Comparison of ENCODE assay signal across 9 mouse cellular contexts in genomic region chr4:95845981-95846617, GRCm38 (mm10).
DNase-seq lines count a peak whose midpoint lies in the region; ATAC-seq and TF ChIP-seq lines count a peak whose summit lies in the region.
"Had no signal": no experiment of that assay in that cellular context is flagged by ENCODE, and none has a peak within 500 bp of the region (broad histone marks: within the 10 kb centered on the region; RNA-seq: fewer than 3 reads in every experiment).

No protein-coding gene starts in this region.

- no peaks in the 10 kb centered on the region for H3K27me3 ChIP-seq in intestine, embryonic 16.5 days (replicated peaks; ENCODE audit: control insufficient read depth, insufficient read depth, low read length)
- no peaks in the 10 kb centered on the region for H3K27me3 ChIP-seq in intestine, embryonic 15.5 days (replicated peaks)
- H3K27me3 ChIP-seq in heart, postnatal 0 days (ENCODE audit: control insufficient read depth, insufficient read depth, low read length): no peaks in the 10 kb centered on the region

- ATAC-seq in intestine, embryonic 16.5 days: 0 out of 2 replicates have a peak, but pooled peaks have one; percentile 46
- ATAC-seq in intestine, embryonic 15.5 days: no peak
- ATAC-seq in heart, postnatal 0 days (ENCODE audit: insufficient read depth, low read depth): peak; percentile 39

- no peaks in the 10 kb centered on the region for H3K36me3 ChIP-seq in intestine, embryonic 16.5 days (ENCODE audit: control insufficient read depth, insufficient read depth, low read length)
- H3K36me3 ChIP-seq in intestine, embryonic 15.5 days: no peaks in the 10 kb centered on the region
- H3K36me3 ChIP-seq in heart, postnatal 0 days (replicated peaks; ENCODE audit: control insufficient read depth, insufficient read depth, low read length): no peaks in the 10 kb centered on the region

- intact Hi-C loops in left cerebral cortex, postnatal 25 days (cut with DNase I): no loop called here

- 0 out of 2 replicates have a peak, but pooled peaks cover 4% of the 10 kb centered on the region for H3K4me1 ChIP-seq in intestine, embryonic 16.5 days (ENCODE audit: control insufficient read depth, insufficient read depth, low read length)
- no peaks in the 10 kb centered on the region; the same call in 1 of the 2 replicates for H3K4me1 ChIP-seq in intestine, embryonic 15.5 days (replicated peaks)
- H3K4me1 ChIP-seq in heart, postnatal 0 days (ENCODE audit: control insufficient read depth, insufficient read depth): peaks cover 20% of the 10 kb centered on the region; the same call in 1 of the 2 replicates

- H3K9me3 ChIP-seq in intestine, embryonic 16.5 days (ENCODE audit: control insufficient read depth, low read length): no peaks in the 10 kb centered on the region
- H3K9me3 ChIP-seq in intestine, embryonic 15.5 days: no peaks in the 10 kb centered on the region
- H3K9me3 ChIP-seq in heart, postnatal 0 days (replicated peaks; ENCODE audit: control insufficient read depth, low read length): no peaks in the 10 kb centered on the region

- DNase-seq in thymus, postnatal 0 days (ENCODE audit: low spot score): peak; percentile 50
- DNase-seq in thymus, postnatal 4 days: no peak
- DNase-seq in heart, postnatal 0 days (ENCODE audit: low spot score): peak; percentile 18
- peak; percentile 33 for DNase-seq in yolk sac, embryonic 10.5 days (ENCODE audit: low spot score)
- DNase-seq in urinary bladder, postnatal 25 days (ENCODE audit: low spot score): no peak
- no peak for DNase-seq in left cerebral cortex, postnatal 25 days (ENCODE audit: low spot score in 2 of 2)
- DNase-seq: cerebellum, adult 8-10 months had no signal

- no peak overlapping the region for H3K4me3 ChIP-seq in intestine, embryonic 16.5 days (ENCODE audit: low read length)
- H3K4me3 ChIP-seq in intestine, embryonic 15.5 days (replicated peaks): no peak overlapping the region
- H3K4me3 ChIP-seq in heart, postnatal 0 days (ENCODE audit: low read depth, low read length): no peak overlapping the region

- no peak overlapping the region for H3K27ac ChIP-seq in intestine, embryonic 16.5 days (ENCODE audit: low read length)
- H3K27ac ChIP-seq in intestine, embryonic 15.5 days: no peak overlapping the region
- peak overlapping the region; percentile 59 for H3K27ac ChIP-seq in heart, postnatal 0 days (ENCODE audit: low read depth)

- TF ChIP-seq CTCF in heart, postnatal 0 days (IDR thresholded peaks at IDR 0.05; ENCODE audit: low read depth): no peak

- H3K9ac ChIP-seq in intestine, embryonic 16.5 days (ENCODE audit: low read depth, low read length): no peak overlapping the region
- no peak overlapping the region for H3K9ac ChIP-seq in intestine, embryonic 15.5 days
- no peak overlapping the region for H3K9ac ChIP-seq in heart, postnatal 0 days (replicated peaks; ENCODE audit: low read depth, low read length)

- 0 out of 2 replicates have a peak, but pooled peaks have one; percentile 47 for TF ChIP-seq EP300 in heart, postnatal 0 days (IDR thresholded peaks at IDR 0.05; ENCODE audit: low read depth)

- 52% methylated on average over 6 of the region's 6 CpGs for WGBS in intestine, embryonic 16.5 days
- WGBS in intestine, embryonic 15.5 days: 36% methylated on average over 6 of the region's 6 CpGs
- WGBS in heart, postnatal 0 days: 29% methylated on average over 6 of the region's 6 CpGs

- no peak overlapping the region for H3K4me2 ChIP-seq in intestine, embryonic 16.5 days (ENCODE audit: low read depth, low read length)
- no peak overlapping the region for H3K4me2 ChIP-seq in intestine, embryonic 15.5 days (replicated peaks)
- H3K4me2 ChIP-seq in heart, postnatal 0 days (ENCODE audit: low read depth, low read length): no peak overlapping the region

Comparison
In these comparisons a context has a peak if more than half of its experiments do, and no peak if none do; other contexts are left out.
1. DNase-seq: peak in thymus, postnatal 0 days (single experiment), heart, postnatal 0 days (single experiment) and yolk sac, embryonic 10.5 days (single experiment); none in thymus, postnatal 4 days (single experiment), urinary bladder, postnatal 25 days (single experiment) and left cerebral cortex, postnatal 25 days (0 of 2).